Mouse (Mus musculus) erythroblast, embryonic 14.5 days (primary cell): ENCODE measurements around the gene Olfr10.

ENCODE experiments used
- GATA1 ChIP-seq: IDR thresholded peaks from 2 replicates; pipeline ENCODE4 v1.6.1; 2012; ENCODE audit warnings: low read length, inconsistent platforms, mixed read lengths
- TAL1 ChIP-seq: IDR thresholded peaks from 3 replicates; pipeline ENCODE4 v1.6.1; 2012; ENCODE audit warnings: low read length, inconsistent platforms, mixed read lengths

- no peak for TF ChIP-seq TAL1
- TF ChIP-seq GATA1, result no peak
Measured at GRCm38 (mm10) chr11:49270368-49270767, 34.2 kb upstream of the Olfr10 start.
